Mouse (Mus musculus) liver, embryonic 11.5 days (tissue): ENCODE results near the gene Cfd. TPM values are rescaled to one million over a fixed set of nuclear protein-coding genes. Genes with fewer than 3 reads are reported as not detected.

Experiments used
- ATAC-seq: fragments of 200-750 bp; cut with Nextera tagmentation; replicated peaks from 2 replicates; pipeline ENCODE4 v1.8.0; 2017; ENCODE audit warnings: moderate number of reproducible peaks, mild to moderate bottlenecking, moderate TSS enrichment, moderate library complexity; ENCODE audit not compliant: low FRiP score
- DNase-seq: peaks from one replicate; pipeline ENCODE4 v3.0.0-alpha.2; 2017; ENCODE audit warnings: low spot score
- H3K27ac ChIP-seq: fragments of 300-500 bp; sonication (generic); 2 replicates; pipeline ENCODE4 v1.5.1; 2014; ENCODE audit warnings: mild to moderate bottlenecking, low read depth, low read length, control low read depth
- H3K27me3 ChIP-seq: fragments of 300-500 bp; sonication (generic); replicated peaks from 2 replicates; pipeline ENCODE4 v1.6.1; 2014; ENCODE audit warnings: low read length, mixed read lengths; ENCODE audit not compliant: control insufficient read depth, insufficient read depth
- H3K36me3 ChIP-seq: fragments of 300-500 bp; sonication (generic); 2 replicates; pipeline ENCODE4 v1.6.1; 2014; ENCODE audit warnings: mild to moderate bottlenecking, low read length, moderate library complexity, mixed read lengths; ENCODE audit not compliant: control insufficient read depth, insufficient read depth
- H3K4me1 ChIP-seq: fragments of 300-500 bp; sonication (generic); replicated peaks from 2 replicates; pipeline ENCODE4 v1.6.1; 2014; ENCODE audit warnings: low read length, mixed read lengths; ENCODE audit not compliant: control insufficient read depth, insufficient read depth
- H3K4me2 ChIP-seq: fragments of 300-500 bp; sonication (generic); 2 replicates; pipeline ENCODE4 v1.6.1; 2014; ENCODE audit warnings: mild to moderate bottlenecking, control low read depth, moderate library complexity
- H3K4me3 ChIP-seq: fragments of 300-500 bp; sonication (generic); 2 replicates; pipeline ENCODE4 v1.5.1; 2014; ENCODE audit warnings: low read depth, low read length, control low read depth
- H3K9ac ChIP-seq: fragments of 300-500 bp; sonication (generic); 2 replicates; pipeline ENCODE4 v1.6.1; 2014; ENCODE audit warnings: low read depth, low read length, control low read depth
- H3K9me3 ChIP-seq: fragments of 300-500 bp; sonication (generic); 2 replicates; pipeline ENCODE4 v1.6.1; 2016; ENCODE audit warnings: low read length, inconsistent platforms, mixed read lengths; ENCODE audit not compliant: control insufficient read depth
- WGBS: fragments of 180-500 bp; shearing (Covaris S2); extraction: QIAGEN DNeasy Blood & Tissue Kit; methylation state at CpG from one replicate; pipeline ENCODE4 v1.1.7; 2014; 5-methylcytosine and 5-hydroxymethylcytosine counted together
- polyA plus RNA-seq: library from polyadenylated mRNA; unstranded; fragments of >200 nt; fragmentation: Nextera tagmentation; extraction: Ambion mirVana; gene quantifications from 2 replicates; pipeline ENCODE4 v1.2.1, GENCODE M21; 2014

Gene Cfd
- polyA plus RNA-seq, 1 experiment from 2014 or later = not detected

DNA sequence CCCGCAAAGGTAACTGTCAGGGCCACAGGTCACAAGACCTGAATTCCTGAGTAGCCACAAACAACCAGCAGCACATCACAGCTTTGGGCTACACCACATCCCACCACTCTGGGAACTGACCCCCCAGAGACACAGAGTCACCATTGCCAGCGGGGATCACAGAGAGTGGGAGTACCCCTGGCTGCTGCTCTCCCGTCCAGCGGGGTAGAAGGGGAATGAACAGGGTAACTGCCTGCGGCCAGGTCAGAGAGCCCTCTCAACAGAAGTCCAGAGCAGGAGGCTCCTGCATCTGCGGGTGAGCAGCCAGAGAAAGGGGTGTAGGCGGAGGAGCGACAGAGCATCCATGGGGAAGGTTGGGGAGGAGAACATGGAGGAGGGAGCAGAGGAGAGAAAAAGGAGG, 25.4 kb downstream of the Cfd start:
- 7% methylated on average over 8 of the region's 8 CpGs for WGBS
- H3K9ac ChIP-seq = peak overlapping the region; percentile 90
- no peak for DNase-seq

DNA sequence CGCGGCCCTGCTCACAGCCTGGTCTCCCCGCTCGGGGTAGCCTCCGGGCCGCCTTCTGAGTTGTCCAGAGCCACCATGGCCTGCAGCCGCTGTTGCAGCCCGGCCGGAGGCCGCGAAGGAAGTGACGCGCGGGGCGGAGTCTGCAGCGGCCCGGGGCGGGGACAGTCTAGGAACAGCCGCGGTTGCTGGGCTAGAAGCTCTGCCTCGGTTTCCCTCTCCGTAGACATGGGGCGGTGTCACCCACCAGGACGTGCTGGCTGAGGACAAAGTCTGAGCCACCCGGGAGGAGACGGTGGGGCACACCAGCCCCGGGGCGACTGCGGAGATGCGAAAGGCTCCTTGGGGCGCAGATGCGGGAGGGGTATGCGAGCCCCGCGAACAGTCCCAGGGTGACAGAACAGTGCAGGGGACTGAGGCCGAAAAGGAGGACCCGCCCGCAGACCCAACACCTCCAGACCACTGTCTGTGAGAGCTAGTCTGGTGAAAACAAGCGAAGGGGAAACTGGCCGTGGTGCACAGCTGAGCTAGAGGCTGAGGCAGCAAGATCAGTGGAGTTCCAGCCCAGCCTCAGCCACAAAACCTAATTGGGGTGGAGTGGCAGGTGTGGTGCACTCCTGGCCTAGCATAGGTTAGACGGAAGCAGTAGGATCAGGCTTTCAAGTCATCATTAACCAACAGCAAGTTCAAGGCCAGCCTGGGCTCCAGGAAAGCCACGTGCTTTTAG, 26.3 kb downstream of the Cfd start, which contains the start of gene Kiss1r:
TSS of gene Kiss1r (plus strand) at position 164 of the 724 bp plus-strand sequence.
- ATAC-seq = peak; percentile 80
- Histone ChIP-seq H3K4me1 (peaks cover 72% of the 10 kb centered on the region), H3K36me3 (0 out of 2 replicates have a peak, but pooled peaks cover 3% of the 10 kb centered on the region), H3K27ac (peak within 1 kb of the TSS; percentile 71), H3K9ac (peak within 1 kb of the TSS; percentile 90), H3K9me3 (no peaks in the 10 kb centered on the region), H3K4me3 (peak within 1 kb of the TSS; percentile 82), H3K27me3 (peaks cover 46% of the 10 kb centered on the region), H3K4me2 (peak within 1 kb of the TSS; percentile 97)
- peak; percentile 84 for DNase-seq
- 3% methylated on average over 42 of the region's 42 CpGs for WGBS

More for the DNA sequence above, 25.4 kb downstream of the Cfd start:
- H3K27ac ChIP-seq = peak overlapping the region; percentile 71
- ATAC-seq = no peak
- H3K4me1 ChIP-seq = peaks cover 65% of the 10 kb centered on the region
- H3K9me3 ChIP-seq = no peaks in the 10 kb centered on the region
- peak overlapping the region; percentile 82 for H3K4me3 ChIP-seq
- H3K36me3 ChIP-seq = peaks cover 3% of the 10 kb centered on the region; the same call in 1 of the 2 replicates
- peaks cover 38% of the 10 kb centered on the region for H3K27me3 ChIP-seq
- peak overlapping the region; percentile 97 for H3K4me2 ChIP-seq

DNA sequence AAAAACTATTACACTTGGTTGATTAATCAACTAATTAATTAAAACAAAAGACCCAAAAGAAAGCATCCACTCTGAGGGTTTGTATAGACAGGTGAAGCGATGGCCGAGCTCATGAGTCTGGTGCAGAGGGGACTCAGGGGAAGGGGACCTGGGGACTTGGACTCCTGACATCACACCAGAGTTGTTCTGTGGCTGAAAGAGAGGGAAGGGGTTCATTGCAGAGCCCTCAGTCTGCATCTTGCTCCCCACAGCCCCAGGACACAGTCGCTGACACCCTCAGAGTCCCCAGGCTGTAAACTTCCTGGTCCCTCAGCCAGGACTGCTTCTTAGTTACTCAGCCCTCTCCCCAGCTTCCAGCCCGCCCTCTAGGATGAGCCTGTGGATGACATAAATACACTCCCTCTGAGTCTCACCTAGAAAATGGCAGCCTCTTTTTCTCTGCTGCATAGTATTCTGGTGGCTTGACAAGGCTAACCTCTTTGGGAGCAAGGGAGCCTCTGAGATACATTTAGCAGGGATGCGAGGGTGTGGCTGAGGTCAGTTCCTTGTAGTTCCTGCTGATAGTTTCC, 27.0 kb downstream of the Cfd start:
- 0 out of 2 replicates have a peak, but pooled peaks cover 3% of the 10 kb centered on the region for H3K36me3 ChIP-seq
- peaks cover 52% of the 10 kb centered on the region for H3K27me3 ChIP-seq
- ATAC-seq (no peak), DNase-seq (no peak)
- peaks cover 72% of the 10 kb centered on the region for H3K4me1 ChIP-seq
- no peaks in the 10 kb centered on the region for H3K9me3 ChIP-seq
- 63% methylated on average over 5 of the region's 5 CpGs for WGBS
- peak overlapping the region; percentile 90 for H3K9ac ChIP-seq
- peak overlapping the region; percentile 82 for H3K4me3 ChIP-seq
- 0 out of 2 replicates have a peak overlapping the region, but pooled peaks have one; percentile 71 for H3K27ac ChIP-seq
- peak overlapping the region; percentile 97 for H3K4me2 ChIP-seq

DNA sequence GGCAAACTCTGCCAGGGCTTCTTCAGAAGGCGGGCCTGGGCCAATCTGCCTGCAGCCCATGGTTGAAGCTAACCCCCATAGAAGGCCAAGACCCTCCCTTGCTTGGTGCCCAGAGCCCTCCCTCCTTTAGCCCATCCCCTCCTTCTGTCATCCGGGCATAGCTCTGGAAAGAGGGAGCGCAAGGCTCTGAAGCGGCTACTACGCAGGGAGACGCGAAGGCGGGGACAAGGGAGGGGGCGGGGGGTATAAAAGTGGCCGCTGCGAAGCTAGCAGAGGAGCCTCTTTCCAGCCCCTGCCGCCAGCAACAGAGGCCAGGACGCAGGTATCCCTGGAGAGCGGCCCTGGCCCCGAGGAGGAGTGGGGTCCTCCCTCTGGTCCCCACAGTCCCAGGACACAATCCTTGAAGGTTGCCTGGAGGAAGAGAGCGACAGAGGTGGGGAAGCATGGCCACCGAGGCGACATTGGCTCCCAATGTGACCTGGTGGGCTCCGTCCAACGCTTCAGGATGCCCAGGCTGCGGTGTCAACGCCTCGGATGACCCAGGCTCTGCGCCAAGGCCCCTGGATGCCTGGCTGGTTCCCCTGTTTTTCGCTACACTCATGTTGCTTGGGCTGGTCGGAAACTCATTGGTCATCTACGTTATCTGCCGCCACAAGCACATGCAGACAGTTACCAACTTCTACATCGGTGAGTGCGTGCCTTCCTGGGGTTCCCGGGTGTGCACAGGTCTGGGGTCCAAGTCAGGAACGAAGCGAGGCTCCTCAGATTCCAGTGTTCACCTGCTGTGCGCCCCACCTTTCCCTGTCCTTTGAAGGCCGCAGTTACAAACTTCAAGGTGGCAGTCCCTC, 27.8 kb downstream of the Cfd start:
- WGBS = 7% methylated on average over 35 of the region's 35 CpGs
- H3K27me3 ChIP-seq = peaks cover 56% of the 10 kb centered on the region
- ATAC-seq (no peak), DNase-seq (no peak)
- peak overlapping the region; percentile 58 for H3K4me2 ChIP-seq
- H3K36me3 ChIP-seq = no peaks in the 10 kb centered on the region
- no peak overlapping the region for H3K27ac ChIP-seq
- peaks cover 72% of the 10 kb centered on the region for H3K4me1 ChIP-seq
- no peaks in the 10 kb centered on the region for H3K9me3 ChIP-seq
- peak overlapping the region; percentile 22 for H3K4me3 ChIP-seq
- H3K9ac ChIP-seq = peak overlapping the region; percentile 18

DNA sequence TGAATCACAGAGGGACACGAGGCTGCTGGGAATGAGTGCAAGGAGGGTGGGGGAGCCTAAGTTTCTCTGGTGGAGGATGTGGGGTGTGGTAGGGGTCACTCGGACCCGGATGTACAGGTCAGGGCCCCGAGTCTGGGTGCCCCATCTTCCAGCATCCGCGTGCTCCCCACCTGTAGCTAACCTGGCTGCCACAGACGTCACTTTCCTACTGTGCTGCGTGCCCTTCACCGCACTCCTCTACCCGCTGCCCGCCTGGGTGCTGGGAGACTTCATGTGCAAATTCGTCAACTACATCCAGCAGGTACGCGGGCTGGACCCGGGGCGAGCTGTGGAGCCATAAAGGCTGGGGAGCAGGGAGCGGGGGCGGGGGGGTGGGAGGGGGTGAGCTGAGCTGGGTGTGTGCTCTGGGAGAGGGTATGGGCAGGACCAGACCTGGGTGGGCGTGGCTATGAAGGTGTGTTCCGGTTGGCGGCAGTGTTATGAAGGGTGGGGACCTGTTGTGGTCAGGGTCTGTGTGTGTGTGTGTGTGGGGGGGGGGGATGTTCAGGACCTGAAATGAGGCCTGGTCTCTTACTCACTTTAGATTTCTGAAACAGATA, 28.7 kb downstream of the Cfd start:
- DNase-seq (no peak), ATAC-seq (no peak)
- peak overlapping the region; percentile 58 for H3K4me2 ChIP-seq
- 13% methylated on average over 21 of the region's 21 CpGs for WGBS
- peaks cover 56% of the 10 kb centered on the region for H3K27me3 ChIP-seq
- H3K27ac ChIP-seq = no peak overlapping the region
- H3K36me3 ChIP-seq = no peaks in the 10 kb centered on the region
- peak overlapping the region; percentile 3; the same call in 1 of the 2 replicates for H3K4me3 ChIP-seq
- no peaks in the 10 kb centered on the region for H3K9me3 ChIP-seq
- H3K4me1 ChIP-seq = peaks cover 64% of the 10 kb centered on the region
- H3K9ac ChIP-seq = no peak overlapping the region

DNA sequence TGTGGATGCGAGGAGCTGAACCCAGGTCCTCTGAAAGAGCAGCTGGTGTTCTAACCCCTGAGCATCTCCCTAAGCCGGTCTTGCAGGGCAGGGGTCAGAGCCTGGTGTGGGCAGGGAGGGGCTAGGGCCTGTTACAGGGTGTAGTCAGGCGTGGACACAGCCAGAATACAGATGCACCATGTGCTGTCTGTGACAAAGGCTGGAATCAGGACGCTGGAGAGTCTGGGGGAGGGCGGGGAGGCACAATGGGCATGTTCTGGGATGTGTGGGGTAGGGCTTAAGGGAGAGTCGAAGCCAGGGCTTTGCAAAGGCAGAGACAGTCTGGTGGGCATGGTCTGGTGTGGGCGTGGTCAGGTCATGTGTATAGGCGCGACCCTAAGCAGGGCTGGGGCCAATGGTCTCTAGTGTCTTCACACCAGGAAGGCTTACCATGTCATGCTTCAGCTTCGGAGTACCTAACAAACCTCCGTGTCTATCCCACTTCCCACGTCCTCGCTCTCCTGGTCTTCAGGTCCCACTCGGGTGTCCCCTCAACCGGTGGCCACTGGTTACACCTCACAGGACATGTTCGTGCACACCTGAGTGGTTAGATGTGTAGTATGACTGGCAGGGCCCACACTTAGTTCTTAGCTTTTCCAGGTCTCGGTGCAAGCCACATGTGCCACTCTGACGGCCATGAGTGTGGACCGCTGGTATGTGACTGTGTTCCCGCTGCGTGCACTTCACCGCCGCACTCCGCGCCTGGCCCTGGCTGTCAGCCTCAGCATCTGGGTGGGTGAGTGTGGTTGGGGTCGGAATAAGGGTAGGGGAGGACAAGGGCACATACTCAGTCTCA, 29.6 kb downstream of the Cfd start:
- Histone ChIP-seq H3K27ac (no peak overlapping the region), H3K4me3 (peak overlapping the region; percentile 31; the same call in 1 of the 2 replicates), H3K27me3 (peaks cover 56% of the 10 kb centered on the region), H3K9ac (no peak overlapping the region), H3K9me3 (no peaks in the 10 kb centered on the region), H3K4me2 (peak overlapping the region; percentile 58), H3K4me1 (peaks cover 55% of the 10 kb centered on the region), H3K36me3 (no peaks in the 10 kb centered on the region)
- DNase-seq (no peak), ATAC-seq (no peak)
- WGBS = 34% methylated on average over 26 of the region's 26 CpGs

DNA sequence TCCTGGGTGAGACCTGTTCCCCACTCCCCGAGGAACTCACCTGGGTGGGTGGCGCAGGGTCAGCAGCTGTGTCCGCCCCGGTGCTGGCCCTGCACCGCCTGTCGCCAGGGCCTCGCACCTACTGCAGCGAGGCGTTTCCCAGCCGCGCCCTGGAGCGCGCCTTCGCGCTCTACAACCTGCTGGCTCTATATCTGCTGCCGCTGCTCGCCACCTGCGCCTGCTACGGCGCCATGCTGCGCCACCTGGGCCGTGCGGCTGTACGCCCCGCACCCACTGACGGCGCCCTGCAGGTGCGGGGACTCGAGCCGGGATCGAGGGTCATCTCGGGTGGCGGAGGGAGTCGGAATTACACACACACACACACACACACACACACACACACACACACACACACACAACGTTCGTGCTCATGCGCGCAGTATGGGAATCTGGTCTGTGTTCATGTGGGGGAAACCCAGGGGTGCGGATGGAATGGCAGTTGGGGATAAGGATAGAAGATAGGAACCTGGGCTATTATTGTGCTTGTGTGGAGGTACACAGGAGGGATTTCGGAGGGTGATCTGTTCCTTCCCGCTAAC, 30.4 kb downstream of the Cfd start, which contains the start of gene R3hdm4:
TSS of gene R3hdm4 (minus strand) at position 251 of the 578 bp plus-strand sequence.
- DNase-seq = no peak
- Histone ChIP-seq H3K9me3 (no peaks in the 10 kb centered on the region), H3K4me1 (peaks cover 52% of the 10 kb centered on the region), H3K4me3 (peak within 1 kb of the TSS; percentile 31), H3K4me2 (peak within 1 kb of the TSS; percentile 58), H3K27ac (no peak within 1 kb of the TSS), H3K27me3 (peaks cover 56% of the 10 kb centered on the region), H3K9ac (no peak within 1 kb of the TSS), H3K36me3 (no peaks in the 10 kb centered on the region)
- WGBS = 9% methylated on average over 41 of the region's 41 CpGs
- no peak for ATAC-seq
